Mouse (Mus musculus) embryonic facial prominence, embryonic 14.5 days (tissue): ENCODE results near the gene Uhrf1bp1. TPM values are rescaled to one million over a fixed set of nuclear protein-coding genes. Genes with fewer than 3 reads are reported as not detected.

ENCODE experiments used
- ATAC-seq: fragments of 200-750 bp; cut with Nextera tagmentation; 2 replicates; pipeline ENCODE4 v1.8.0; 2017; ENCODE audit warnings: low read depth, moderate number of reproducible peaks, moderate TSS enrichment
- DNase-seq: peaks from one replicate; pipeline ENCODE4 v3.0.0-alpha.2; 2015; ENCODE audit warnings: low spot score
- H3K27ac ChIP-seq: fragments of 300-500 bp; sonication (generic); replicated peaks from 2 replicates; pipeline ENCODE4 v1.5.1; 2014; ENCODE audit warnings: low read depth, mild to moderate bottlenecking, low read length, moderate library complexity
- H3K27me3 ChIP-seq: fragments of 300-500 bp; sonication (generic); replicated peaks from 2 replicates; pipeline ENCODE4 v1.6.1; 2014; ENCODE audit warnings: low read length; ENCODE audit not compliant: control insufficient read depth, insufficient read depth
- H3K36me3 ChIP-seq: fragments of 300-500 bp; sonication (generic); 2 replicates; pipeline ENCODE4 v1.6.1; 2014; ENCODE audit warnings: low read length, mixed read lengths; ENCODE audit not compliant: control insufficient read depth, insufficient read depth
- H3K4me1 ChIP-seq: fragments of 300-500 bp; sonication (generic); 2 replicates; pipeline ENCODE4 v1.6.1; 2014; ENCODE audit warnings: antibody characterized with exemption, low read length; ENCODE audit not compliant: control insufficient read depth, insufficient read depth
- H3K4me2 ChIP-seq: fragments of 300-500 bp; sonication (generic); 2 replicates; pipeline ENCODE4 v1.6.1; 2014; ENCODE audit warnings: low read depth, mild to moderate bottlenecking, low read length, moderate library complexity, mixed read lengths
- H3K4me3 ChIP-seq: fragments of 300-500 bp; sonication (generic); 2 replicates; pipeline ENCODE4 v1.5.1; 2014; ENCODE audit warnings: low read depth, mild to moderate bottlenecking, low read length
- H3K9ac ChIP-seq: fragments of 300-500 bp; sonication (generic); 2 replicates; pipeline ENCODE4 v1.6.1; 2014; ENCODE audit warnings: low read depth, mild to moderate bottlenecking, low read length, moderate library complexity, mixed read lengths
- H3K9me3 ChIP-seq: fragments of 300-500 bp; sonication (generic); 2 replicates; pipeline ENCODE4 v1.6.1; 2016; ENCODE audit warnings: low read length; ENCODE audit not compliant: control insufficient read depth
- WGBS: fragments of 180-500 bp; shearing (Covaris S2); extraction: QIAGEN DNeasy Blood & Tissue Kit; methylation state at CpG from one replicate; pipeline ENCODE4 v1.1.7; 2014; 5-methylcytosine and 5-hydroxymethylcytosine counted together
- polyA plus RNA-seq: library from polyadenylated mRNA; unstranded; fragments of >200 nt; fragmentation: Nextera tagmentation; extraction: Ambion mirVana; gene quantifications from 2 replicates; pipeline ENCODE4 v1.2.1, GENCODE M21; 2014

Gene Uhrf1bp1
- polyA plus RNA-seq, 1 experiment from 2014 or later, result 5.9 TPM

- peaks cover 85% of the 10 kb centered on the region for H3K36me3 ChIP-seq
- ATAC-seq, result no peak
Measured at GRCm38 (mm10) chr17:27886499-27887210, 30.4 kb downstream of the Uhrf1bp1 start.

GRCm38 (mm10) chr17:27907512-27908205 lies 51.4 kb downstream of the Uhrf1bp1 start:
- H3K36me3 ChIP-seq, result peaks cover 21% of the 10 kb centered on the region
- peaks cover 15% of the 10 kb centered on the region for H3K4me1 ChIP-seq
- peak; percentile 94 for DNase-seq
- H3K4me3 ChIP-seq, result peak overlapping the region; percentile 94
- under 1% methylated on average over 45 of the region's 45 CpGs for WGBS
- H3K27me3 ChIP-seq, result no peaks in the 10 kb centered on the region
- no peaks in the 10 kb centered on the region for H3K9me3 ChIP-seq
- peak overlapping the region; percentile 77 for H3K9ac ChIP-seq
- peak overlapping the region; percentile 80 for H3K4me2 ChIP-seq
- peak; percentile 62; the same call in 1 of the 2 replicates for ATAC-seq
- H3K27ac ChIP-seq, result peak overlapping the region; percentile 93

More at GRCm38 (mm10) chr17:27886499-27887210, 30.4 kb downstream of the Uhrf1bp1 start:
- no peaks in the 10 kb centered on the region for H3K9me3 ChIP-seq
- H3K27me3 ChIP-seq, result no peaks in the 10 kb centered on the region
- H3K9ac ChIP-seq, result no peak overlapping the region
- WGBS, result 79% methylated on average over 19 of the region's 19 CpGs
- H3K4me3 ChIP-seq, result no peak overlapping the region
- no peak for DNase-seq
- H3K4me2 ChIP-seq, result no peak overlapping the region
- no peaks in the 10 kb centered on the region for H3K4me1 ChIP-seq
- no peak overlapping the region for H3K27ac ChIP-seq

- Histone ChIP-seq H3K4me1 (peaks cover 15% of the 10 kb centered on the region), H3K4me3 (peak overlapping the region; percentile 94), H3K9ac (peak overlapping the region; percentile 77), H3K9me3 (no peaks in the 10 kb centered on the region), H3K36me3 (peaks cover 15% of the 10 kb centered on the region), H3K27ac (peak overlapping the region; percentile 93), H3K27me3 (no peaks in the 10 kb centered on the region), H3K4me2 (peak overlapping the region; percentile 80)
- 0% methylated on average over 11 of the region's 12 CpGs for WGBS
- DNase-seq, result peak; percentile 37
- no peak for ATAC-seq
Measured at GRCm38 (mm10) chr17:27908206-27908887, 52.1 kb downstream of the Uhrf1bp1 start.

GRCm38 (mm10) chr17:27908888-27909621 lies 52.8 kb downstream of the Uhrf1bp1 start, which contains the start of gene Anks1:
Gene Anks1 (plus strand): TSS chr17:27909306.
- Histone ChIP-seq H3K4me1 (peaks cover 15% of the 10 kb centered on the region), H3K4me3 (peak within 1 kb of the TSS; percentile 94), H3K36me3 (peaks cover 9% of the 10 kb centered on the region), H3K27ac (peak within 1 kb of the TSS; percentile 93), H3K4me2 (peak within 1 kb of the TSS; percentile 80), H3K9ac (peak within 1 kb of the TSS; percentile 77), H3K9me3 (no peaks in the 10 kb centered on the region), H3K27me3 (no peaks in the 10 kb centered on the region)
- ATAC-seq (peak; percentile 88), DNase-seq (peak; percentile 87)
- under 1% methylated on average over 37 of the region's 78 CpGs for WGBS

- H3K4me2 ChIP-seq, result peak within 1 kb of the TSS; percentile 80
- H3K9ac ChIP-seq, result peak within 1 kb of the TSS; percentile 77
- H3K27ac ChIP-seq, result peak within 1 kb of the TSS; percentile 93
- H3K36me3 ChIP-seq, result peaks cover 4% of the 10 kb centered on the region
- H3K27me3 ChIP-seq, result no peaks in the 10 kb centered on the region
- WGBS, result 2% methylated on average over 37 of the region's 53 CpGs
- ATAC-seq (peak; percentile 45), DNase-seq (peak; percentile 47)
- H3K4me1 ChIP-seq, result peaks cover 15% of the 10 kb centered on the region
- no peaks in the 10 kb centered on the region for H3K9me3 ChIP-seq
- peak within 1 kb of the TSS; percentile 94 for H3K4me3 ChIP-seq
Measured at GRCm38 (mm10) chr17:27909622-27910500, 53.6 kb downstream of the Uhrf1bp1 start, which contains the start of gene Taf11. Gene Taf11 (minus strand): TSS chr17:27909844.

- no peaks in the 10 kb centered on the region; the same call in 1 of the 2 replicates for H3K36me3 ChIP-seq
- H3K27ac ChIP-seq, result no peak overlapping the region
- ATAC-seq, result no peak
- H3K4me2 ChIP-seq, result no peak overlapping the region
- no peak overlapping the region for H3K9ac ChIP-seq
- H3K27me3 ChIP-seq, result no peaks in the 10 kb centered on the region
- H3K4me3 ChIP-seq, result no peak overlapping the region
- no peak for DNase-seq
- peaks cover 18% of the 10 kb centered on the region for H3K4me1 ChIP-seq
- 90% methylated on average over 7 of the region's 7 CpGs for WGBS
- no peaks in the 10 kb centered on the region for H3K9me3 ChIP-seq
Measured at GRCm38 (mm10) chr17:27911371-27911770, 55.1 kb downstream of the Uhrf1bp1 start.

- DNase-seq (no peak), ATAC-seq (no peak)
- Histone ChIP-seq H3K36me3 (no peaks in the 10 kb centered on the region; the same call in 1 of the 2 replicates), H3K4me2 (no peak overlapping the region), H3K27ac (no peak overlapping the region), H3K9me3 (no peaks in the 10 kb centered on the region), H3K27me3 (no peaks in the 10 kb centered on the region), H3K4me3 (no peak overlapping the region), H3K9ac (no peak overlapping the region), H3K4me1 (peaks cover 9% of the 10 kb centered on the region)
- WGBS, result 83% methylated on average over 4 of the region's 4 CpGs
Measured at GRCm38 (mm10) chr17:27914742-27915141, 58.5 kb downstream of the Uhrf1bp1 start.
